Mouse (Mus musculus): Measurements from ENCODE around the gene F3. TPM values are rescaled to one million over a fixed set of nuclear protein-coding genes. Genes with fewer than 3 reads are reported as not detected.
A peak's percentile ranks its signal among the peaks of the same experiment; 100 is the strongest.

The F3 gene
- total and polyA plus RNA-seq, 3 experiments, result 0.46 to 0.73 (median 0.55) TPM

GRCm38 (mm10) chr3:121736025-121736744 is 12.8 kb downstream of the F3 start (continued):
- TF ChIP-seq TBP (conservative IDR thresholded peaks at IDR 0.05; ENCODE audit: low read depth, low read length) (no peak), ZMIZ1 (IDR thresholded peaks at IDR 0.05; ENCODE audit: low read depth, low read length) (no peak), POLR2AphosphoS2 (IDR thresholded peaks at IDR 0.05; ENCODE audit: low read depth, low read length) (no peak), CTCF (conservative IDR thresholded peaks at IDR 0.05 in 1 of 2, IDR thresholded peaks at IDR 0.05 in 1 of 2; ENCODE audit: low read depth in 2 of 2, low read length in 2 of 2) (peak; percentile 59 to 84), MAX (IDR thresholded peaks at IDR 0.05; ENCODE audit: low read length) (no peak), BHLHE40 (IDR thresholded peaks at IDR 0.05; ENCODE audit: low read depth, low read length) (0 out of 2 replicates have a peak, but pooled peaks have one; percentile 14), ETS1 (conservative IDR thresholded peaks at IDR 0.05; ENCODE audit: low read depth, low read length) (no peak), SMC3 (IDR thresholded peaks at IDR 0.05; ENCODE audit: low read depth, low read length) (peak; percentile 89), KAT2A (IDR thresholded peaks at IDR 0.05; ENCODE audit: insufficient replicate concordance, low read length) (no peak), MYC (IDR thresholded peaks at IDR 0.05; ENCODE audit: low read depth, low read length) (0 out of 2 replicates have a peak, but pooled peaks have one; percentile 19), MXI1 (IDR thresholded peaks at IDR 0.05; ENCODE audit: low read depth, low read length) (no peak), MEF2A (IDR thresholded peaks at IDR 0.05; ENCODE audit: borderline replicate concordance, low read depth, low read length) (peak; percentile 19; the same call in 1 of the 2 replicates), MAZ (IDR thresholded peaks at IDR 0.05; ENCODE audit: low read depth, low read length) (no peak), POLR2A (IDR thresholded peaks at IDR 0.05; ENCODE audit: low read depth, low read length) (no peak), RCOR1 (conservative IDR thresholded peaks at IDR 0.05; ENCODE audit: low read depth, low read length) (no peak), ELF1 (IDR thresholded peaks at IDR 0.05; ENCODE audit: low read depth, low read length) (no peak), NELFE (IDR thresholded peaks at IDR 0.05; ENCODE audit: low read depth, low read length) (peak; percentile 30; the same call in 1 of the 2 replicates), E2F4 (IDR thresholded peaks at IDR 0.05; ENCODE audit: insufficient replicate concordance, low read depth, low read length) (no peak)

DNA sequence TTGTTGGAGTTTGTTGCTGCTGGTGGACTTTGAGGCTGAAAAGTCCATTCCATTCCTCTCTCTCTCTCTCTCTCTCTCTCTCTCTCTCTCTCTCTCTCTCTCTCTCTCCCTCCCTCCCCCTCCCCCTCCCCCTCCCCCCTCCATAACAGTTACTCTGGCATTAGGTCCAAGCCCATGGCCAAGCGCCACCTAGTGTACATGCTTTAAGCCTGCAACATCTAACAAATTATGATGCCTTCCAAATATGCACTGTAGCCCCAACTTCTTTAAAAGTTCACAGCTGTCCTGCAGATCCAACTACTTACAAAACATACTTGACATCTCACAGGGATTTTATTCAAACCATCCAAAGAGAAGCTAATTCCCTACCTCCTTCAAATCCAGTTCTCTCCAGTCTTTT is 14.1 kb downstream of the F3 start:
- in situ Hi-C loops (cut with MboI; ENCODE audit: low pct_ligation_motif_present, low pct_unique_long_range_greater_than_20kb, low sequenced_read_pairs) (loop anchor here (25.0 kb wide), 1 partner anchor 575 kb away; the partner anchor contains the start of gene Rwdd3), dilution Hi-C loops (cut with MboI; ENCODE audit: extremely low pct_ligation_motif_present, extremely low pct_unique_long_range_greater_than_20kb, low sequenced_read_pairs) (no loop called here)
- Histone ChIP-seq H3K9ac (ENCODE audit: insufficient read depth, low read depth) (no peak overlapping the region), H3K79me2 (replicated peaks; ENCODE audit: control insufficient read depth, extremely low read depth, insufficient read depth, poor library complexity, severe bottlenecking) (no peaks in the 10 kb centered on the region), H3K27me3 (replicated peaks) (no peaks in the 10 kb centered on the region), H3K4me3 (replicated peaks in 1 of 3; ENCODE audit: low read depth in 2 of 3, low read length in 2 of 3, poor library complexity in 1 of 3) (no peak overlapping the region), H3K36me3 (replicated peaks in 1 of 2; ENCODE audit: control insufficient read depth in 1 of 2, insufficient read depth in 1 of 2, low read length in 1 of 2) (peaks cover 0 to 6% of the 10 kb centered on the region in 2 experiments), H3K9me3 (replicated peaks; ENCODE audit: low read length) (no peaks in the 10 kb centered on the region), H3K4me2 (ENCODE audit: insufficient read depth, low read depth, poor library complexity, severe bottlenecking) (no peak overlapping the region), H3K27ac (ENCODE audit: insufficient read depth, low read depth) (no peak overlapping the region), H3K4me1 (ENCODE audit: control insufficient read depth in 1 of 2, insufficient read depth in 2 of 2) (peaks cover 0 to 12% of the 10 kb centered on the region in 2 experiments; a peak in 2 of 4 replicates)
- no peak for TF ChIP-seq POLR2A (IDR thresholded peaks at IDR 0.05; ENCODE audit: low read depth, low read length)
- TF ChIP-seq ZC3H11A (IDR thresholded peaks at IDR 0.05; ENCODE audit: low read depth, low read length), result peak; percentile 5; the same call in 1 of the 2 replicates
- no peak for TF ChIP-seq PAX5 (IDR thresholded peaks at IDR 0.05; ENCODE audit: low read length)
- no peak for TF ChIP-seq JUND (conservative IDR thresholded peaks at IDR 0.05; ENCODE audit: low read depth, low read length)
- peak; percentile 53; the same call in 1 of the 2 replicates for TF ChIP-seq CHD2 (IDR thresholded peaks at IDR 0.05; ENCODE audit: low read length)
- no peak for TF ChIP-seq MEF2A (IDR thresholded peaks at IDR 0.05; ENCODE audit: borderline replicate concordance, low read depth, low read length)
- TF ChIP-seq NELFE (IDR thresholded peaks at IDR 0.05; ENCODE audit: low read depth, low read length), result no peak
- TF ChIP-seq MXI1 (IDR thresholded peaks at IDR 0.05; ENCODE audit: low read depth, low read length), result no peak
- TF ChIP-seq KAT2A (IDR thresholded peaks at IDR 0.05; ENCODE audit: insufficient replicate concordance, low read length), result no peak
- peak in 1 of 2 experiments; percentile 68; a peak in 2 of 4 replicates for TF ChIP-seq CTCF (conservative IDR thresholded peaks at IDR 0.05 in 1 of 2, IDR thresholded peaks at IDR 0.05 in 1 of 2; ENCODE audit: low read depth in 2 of 2, low read length in 2 of 2)
- 0 out of 2 replicates have a peak, but pooled peaks have one; percentile 32 for TF ChIP-seq MAZ (IDR thresholded peaks at IDR 0.05; ENCODE audit: low read depth, low read length)
- peak; percentile 44 for TF ChIP-seq RAD21 (IDR thresholded peaks at IDR 0.05; ENCODE audit: low read depth, low read length)
- peak; percentile 67 for TF ChIP-seq SMC3 (IDR thresholded peaks at IDR 0.05; ENCODE audit: low read depth, low read length)
- TF ChIP-seq TBP (conservative IDR thresholded peaks at IDR 0.05; ENCODE audit: low read depth, low read length), result no peak
- peak; percentile 45 for DNase-seq (ENCODE audit: extremely low read depth)
